Mouse (Mus musculus): ENCODE results near the gene Avpr1b.
A peak's percentile ranks its signal among the peaks of the same experiment; 100 is the strongest.

Avpr1b gene

GRCm38 (mm10) chr1:131598905-131599304, at the start of gene Avpr1b:
TSS of gene Avpr1b (plus strand) at chr1:131599239.
- no peak for DNase-seq (ENCODE audit: low read depth)

DNA sequence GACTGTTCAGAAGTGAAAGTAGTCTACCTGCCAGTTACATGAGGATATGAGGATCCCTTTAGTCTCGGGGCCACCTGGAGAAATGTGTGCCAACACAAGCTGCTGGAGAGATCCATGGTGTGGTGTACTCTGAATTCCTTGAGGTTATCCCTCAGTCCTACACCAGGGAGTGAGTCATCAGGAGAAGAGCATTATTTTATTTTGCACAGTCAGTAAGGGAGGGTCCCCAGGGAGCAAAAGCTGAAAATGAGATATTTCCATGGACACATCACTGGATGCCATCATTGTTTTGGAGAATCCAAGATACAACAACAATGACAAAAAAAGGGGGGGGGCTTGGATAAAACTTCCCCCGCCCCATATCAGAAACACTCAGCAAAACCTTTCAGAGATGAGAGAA, 47.1 kb upstream of the Avpr1b start:
- DNase-seq (ENCODE audit: low read depth) = no peak

DNA sequence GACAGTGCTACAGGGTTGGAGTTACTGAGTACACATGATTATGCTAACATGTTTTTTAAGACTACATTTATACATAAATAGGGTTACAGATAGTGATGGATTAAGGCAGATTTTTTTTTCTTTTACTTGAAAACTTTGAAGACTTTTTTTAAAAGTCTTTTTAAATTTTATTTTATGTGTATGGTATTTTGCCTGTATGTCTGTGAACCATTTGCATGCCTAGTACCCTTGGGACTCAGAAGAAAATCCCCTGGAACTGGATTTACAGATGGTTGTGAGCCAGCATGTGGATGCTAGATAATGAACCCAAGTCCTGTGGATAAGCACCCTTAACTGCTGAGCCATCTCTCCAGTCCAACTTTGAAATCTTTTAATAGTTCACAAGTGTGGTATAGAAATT, 45.6 kb upstream of the Avpr1b start:
- DNase-seq (ENCODE audit: low read depth) = no peak

DNA sequence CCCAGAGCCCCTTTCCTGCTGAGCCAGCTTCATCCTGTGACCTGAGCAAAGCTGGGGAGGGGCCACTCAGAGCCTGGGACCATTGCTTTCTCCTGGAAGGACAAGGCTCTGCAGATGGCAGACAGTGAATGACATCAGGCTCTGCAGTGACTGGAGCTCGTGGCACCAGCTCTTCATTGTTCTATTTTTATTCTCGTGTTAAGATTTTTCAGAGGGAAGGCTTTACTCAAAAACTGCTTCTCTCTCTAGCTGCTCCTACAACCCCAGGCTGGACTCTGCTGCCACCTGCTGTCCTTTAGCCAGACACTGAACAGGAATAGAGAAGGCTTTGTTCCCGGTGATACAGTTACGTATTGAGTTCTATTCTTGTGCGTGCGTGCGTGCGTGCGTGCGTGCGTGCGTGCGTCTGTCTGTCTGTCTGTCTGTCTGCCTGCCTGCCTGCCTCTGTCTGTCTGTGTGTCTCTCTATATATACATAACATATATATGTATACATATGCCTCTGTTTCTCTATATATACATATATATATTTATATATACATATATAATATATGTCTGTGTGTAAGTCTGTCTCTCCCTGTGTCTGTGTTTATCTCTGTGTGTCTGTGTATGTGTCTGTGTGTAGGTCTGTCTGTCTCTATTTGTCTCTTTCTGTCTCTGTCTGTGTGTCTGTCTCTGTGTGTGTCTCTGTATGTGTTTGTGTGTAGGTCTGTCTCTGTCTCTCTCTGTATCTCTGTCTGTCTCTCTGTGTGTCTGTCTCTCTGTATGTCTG, 43.8 kb upstream of the Avpr1b start:
- peak; percentile 72 for DNase-seq (ENCODE audit: low read depth)

GRCm38 (mm10) chr1:131560500-131560899, 38.5 kb upstream of the Avpr1b start:
- DNase-seq (ENCODE audit: low read depth) = no peak

DNA sequence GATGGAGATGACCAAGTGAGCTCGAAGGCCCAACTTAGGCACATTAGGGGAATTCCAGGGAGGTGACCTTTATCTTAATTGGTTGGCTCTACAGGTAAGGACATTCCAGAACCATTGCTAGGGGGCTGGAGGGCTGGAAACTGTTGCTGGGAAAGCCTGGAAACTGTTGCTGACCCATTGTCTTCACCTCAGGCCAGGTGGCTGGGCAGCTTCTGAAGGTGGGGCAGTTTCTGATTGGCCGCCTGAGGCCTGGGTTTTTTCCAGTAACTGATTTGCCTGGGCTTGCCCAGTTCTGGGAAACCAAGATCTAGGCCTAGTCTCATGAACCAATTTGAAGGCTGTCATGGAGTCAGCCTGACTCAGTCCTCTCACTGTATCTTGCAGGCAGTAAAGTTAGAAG, 37.0 kb upstream of the Avpr1b start:
- DNase-seq (ENCODE audit: low read depth) = no peak

DNA sequence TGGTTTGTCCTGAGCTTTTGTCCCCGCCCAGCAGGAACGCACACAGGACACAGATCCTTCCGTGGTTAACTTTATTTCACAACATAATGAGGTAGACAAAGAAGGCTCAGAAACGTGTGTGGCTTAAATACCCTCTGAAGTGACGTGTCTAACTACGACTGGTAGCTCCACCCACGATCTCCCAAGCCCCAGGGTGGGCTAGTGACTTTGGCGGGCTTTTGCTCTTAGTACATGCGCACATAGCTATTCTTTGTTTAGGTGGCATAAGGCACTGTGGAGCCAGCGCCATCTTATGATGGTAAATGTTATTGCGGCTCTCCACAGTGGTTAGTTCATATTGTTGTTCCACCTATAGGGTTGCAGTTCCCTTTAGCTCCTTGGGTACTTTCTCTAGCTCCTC, 33.0 kb upstream of the Avpr1b start:
- peak; percentile 20 for DNase-seq (ENCODE audit: low read depth)

- DNase-seq (ENCODE audit: low read depth) = no peak
These were observed 29.3 kb upstream of the Avpr1b start for GRCm38 (mm10) chr1:131569721-131570120.

- no peak for DNase-seq (ENCODE audit: low read depth)
These were observed 28.6 kb upstream of the Avpr1b start for GRCm38 (mm10) chr1:131570391-131570790.

DNA sequence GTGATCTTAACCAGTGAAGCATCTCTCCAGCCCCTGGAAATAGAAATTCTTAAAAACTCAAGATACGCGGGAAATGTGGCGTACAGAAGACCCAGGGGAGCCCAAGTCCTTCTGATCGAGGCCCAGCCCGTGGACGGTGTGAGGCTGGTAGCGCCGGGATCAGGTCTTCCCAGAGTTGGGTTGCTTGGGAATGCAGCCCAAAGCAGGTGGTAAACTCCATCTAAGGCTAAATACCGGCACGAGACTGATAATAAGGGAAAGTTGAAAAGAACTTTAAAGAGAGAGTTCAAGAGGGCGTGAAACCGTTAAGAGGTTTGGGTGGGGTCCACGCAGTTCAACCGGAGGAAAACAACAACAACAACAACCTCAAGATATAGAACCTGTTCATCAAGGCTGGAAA, 25.3 kb upstream of the Avpr1b start:
- peak; percentile 34 for DNase-seq (ENCODE audit: low read depth)

DNA sequence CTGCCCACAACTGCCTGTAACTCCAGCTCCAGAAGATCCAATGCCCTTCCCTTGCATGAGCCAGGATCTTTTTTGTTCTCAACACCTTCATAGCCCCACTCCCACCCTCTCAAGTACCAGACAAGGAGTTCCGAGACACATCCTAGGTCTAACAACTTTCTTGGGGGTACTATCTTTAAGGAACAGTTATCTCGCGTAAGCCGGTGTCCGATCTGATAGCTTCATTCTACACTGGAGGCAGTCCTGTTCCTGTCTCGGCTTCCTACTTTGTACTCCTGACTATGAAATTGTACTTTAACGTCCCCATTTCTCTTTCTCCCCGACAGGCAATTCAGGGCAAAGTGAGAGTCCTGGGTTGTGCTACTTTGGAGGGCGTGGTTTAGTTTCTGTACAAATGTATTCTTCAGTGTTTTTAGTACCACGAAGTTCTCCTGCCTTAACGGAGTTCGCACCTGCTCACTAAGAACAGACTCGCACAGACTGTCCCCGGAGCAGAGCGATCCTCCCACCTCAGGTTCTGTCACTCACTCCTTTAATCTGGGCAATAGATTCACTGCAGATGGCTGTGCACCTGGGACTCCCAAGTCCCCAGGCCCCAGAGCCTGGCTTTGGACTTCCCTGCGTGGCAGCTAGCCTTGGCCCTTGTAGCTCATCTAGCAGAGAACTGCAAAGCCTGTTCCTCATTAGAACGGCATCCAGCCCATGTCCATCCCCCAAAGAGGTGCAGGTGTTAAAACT, 19.9 kb upstream of the Avpr1b start:
- DNase-seq (ENCODE audit: low read depth) = no peak

DNA sequence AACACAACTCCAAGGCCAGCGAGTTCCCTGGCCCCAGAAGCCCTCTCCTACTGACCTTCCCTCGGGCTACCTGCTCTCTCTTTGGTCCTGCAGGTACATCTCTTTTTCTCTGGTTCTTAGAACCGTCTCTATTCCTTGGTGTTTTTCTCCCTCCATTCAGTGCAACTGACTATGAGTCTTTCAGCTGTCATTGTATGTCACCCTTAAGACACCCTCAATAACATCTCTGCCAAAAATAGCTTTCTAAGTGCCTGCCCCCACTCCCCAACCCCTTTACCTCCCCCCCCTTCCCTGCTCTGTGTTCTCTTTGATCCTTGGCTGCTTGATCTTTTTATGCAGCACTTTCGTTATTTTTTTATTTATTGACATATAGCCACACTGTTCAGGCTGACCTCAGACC, 18.6 kb upstream of the Avpr1b start:
- DNase-seq (ENCODE audit: low read depth) = no peak

DNA sequence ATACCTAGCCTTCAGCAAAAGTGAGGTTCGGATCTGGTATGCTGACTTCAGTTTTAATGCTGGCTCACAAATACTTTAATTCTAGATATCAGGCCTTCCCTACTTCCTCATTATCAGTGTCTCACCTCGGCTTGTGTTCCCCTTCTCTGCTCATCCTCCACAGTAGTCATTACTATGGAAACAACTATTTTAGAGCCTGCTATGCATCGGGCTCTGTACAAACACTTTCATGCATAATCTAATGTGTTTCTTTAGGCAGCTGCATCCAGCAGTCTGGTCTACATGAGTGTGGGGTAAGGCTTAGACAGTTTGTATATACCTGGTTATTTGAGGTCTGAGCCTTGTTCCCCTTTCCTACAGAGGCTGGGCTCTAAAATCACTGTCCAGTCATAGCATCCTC, 15.4 kb upstream of the Avpr1b start:
- no peak for DNase-seq (ENCODE audit: low read depth)

DNA sequence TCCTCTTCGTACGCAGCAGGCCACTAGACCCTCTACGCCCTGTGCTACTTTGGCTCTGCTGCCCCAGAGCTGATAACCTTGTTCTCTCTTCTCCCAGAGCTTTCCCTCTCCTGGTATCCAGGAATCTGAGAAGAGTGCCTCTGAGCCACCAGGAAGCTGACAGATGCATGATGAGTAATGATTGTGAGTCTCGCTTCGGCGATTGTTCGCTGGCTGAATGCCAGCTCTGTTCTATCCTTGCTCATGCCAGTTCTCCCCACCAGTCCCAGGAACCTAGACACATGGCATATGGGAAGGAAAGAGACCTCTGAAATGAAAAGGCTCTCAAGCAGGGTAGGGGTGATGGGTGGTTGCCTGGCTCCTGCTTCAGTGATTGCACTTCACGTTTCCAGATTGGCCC, 12.2 kb upstream of the Avpr1b start:
- DNase-seq (ENCODE audit: low read depth) = no peak

- DNase-seq (ENCODE audit: low read depth) = no peak
These were observed 1.3 kb downstream of the Avpr1b start for GRCm38 (mm10) chr1:131600314-131600713.

DNA sequence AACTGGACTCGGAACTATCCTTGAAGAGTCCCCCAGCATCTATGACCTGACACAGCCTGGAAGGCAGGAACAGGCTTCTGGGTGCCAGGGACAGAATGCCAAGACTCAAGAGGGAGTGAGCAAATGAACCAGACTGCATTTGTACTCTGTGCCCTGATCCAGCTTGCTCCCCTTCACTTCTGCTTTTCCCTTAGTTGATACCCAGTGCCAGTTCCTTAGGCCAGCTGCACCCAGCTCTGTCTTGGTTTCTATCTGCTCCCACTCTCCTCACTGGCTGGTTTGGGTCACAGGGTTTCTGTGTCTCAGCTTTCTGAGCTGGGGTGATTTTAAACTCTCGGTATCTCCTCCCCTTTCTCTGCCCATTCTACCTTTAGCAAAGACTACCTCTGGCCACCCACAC, 7.7 kb downstream of the Avpr1b start:
- DNase-seq (ENCODE audit: low read depth) = no peak

DNA sequence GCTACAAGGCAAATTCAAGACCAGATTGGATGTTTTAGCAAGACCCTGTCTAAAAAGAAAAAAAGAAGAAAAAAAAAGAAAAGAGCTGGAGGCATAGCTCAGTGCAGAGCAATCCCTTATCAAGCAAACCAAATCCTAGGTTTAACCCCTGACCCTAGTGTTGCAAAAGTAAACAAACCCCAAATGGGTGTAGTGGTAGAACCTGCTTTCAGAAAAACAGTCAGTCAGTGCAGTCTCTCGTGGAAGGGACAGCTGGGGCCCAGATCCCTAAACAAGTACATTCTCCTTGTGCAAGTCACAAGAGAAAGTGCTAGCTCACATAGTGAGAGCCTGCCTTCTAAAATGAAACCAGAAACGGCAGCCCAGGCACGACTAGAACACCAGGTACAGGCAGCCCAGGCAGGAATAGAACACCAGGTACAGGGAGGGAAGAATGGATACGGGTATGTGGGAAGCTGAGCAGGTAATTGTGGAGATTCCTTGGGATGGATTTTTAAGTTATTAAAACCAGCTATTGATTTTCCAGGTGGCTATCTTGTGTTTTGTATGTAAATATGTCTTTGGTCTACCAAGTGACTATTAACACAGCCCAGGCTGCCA, 13.6 kb downstream of the Avpr1b start:
- DNase-seq (ENCODE audit: low read depth) = no peak

GRCm38 (mm10) chr1:131613361-131614133, 14.5 kb downstream of the Avpr1b start:
- peak; percentile 85 for DNase-seq (ENCODE audit: low read depth)

DNA sequence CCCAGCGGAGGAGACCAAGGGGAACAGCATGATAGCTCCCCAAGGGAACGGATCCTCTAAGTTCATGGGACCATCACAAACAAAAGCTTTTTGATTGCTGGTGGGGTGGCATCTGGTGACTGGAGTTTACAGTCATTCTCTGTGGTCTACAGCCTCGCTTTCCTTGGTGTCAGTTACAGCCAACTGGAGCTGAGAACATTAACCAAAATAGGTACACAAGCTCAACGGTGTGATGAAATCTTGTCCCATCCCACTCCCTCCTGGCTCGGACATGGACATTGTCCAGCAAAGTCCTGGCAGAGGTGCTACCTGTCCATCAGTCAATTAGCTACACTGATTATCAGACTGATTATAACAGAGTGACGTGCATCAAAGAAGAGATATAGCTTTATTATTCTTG, 15.6 kb downstream of the Avpr1b start:
- no peak for DNase-seq (ENCODE audit: low read depth)

GRCm38 (mm10) chr1:131616131-131616530, 17.1 kb downstream of the Avpr1b start:
- DNase-seq (ENCODE audit: low read depth) = no peak

- DNase-seq (ENCODE audit: low read depth) = peak; percentile 54
These were observed 17.6 kb downstream of the Avpr1b start for GRCm38 (mm10) chr1:131616546-131617220.

- DNase-seq (ENCODE audit: low read depth) = no peak
These were observed 19.5 kb downstream of the Avpr1b start for GRCm38 (mm10) chr1:131618576-131618975.

Data from c-Kit-positive CD71-positive TER-119-negative erythroid progenitor cells, embryonic 14.5 days (primary cell).